Mouse (Mus musculus): ENCODE results near the gene Il27ra.
"Not testable (repeated sequence)": the region's sequence is repeated elsewhere in the genome, so short reads cannot be mapped to it uniquely, and the experiment has no call there.

DNA sequence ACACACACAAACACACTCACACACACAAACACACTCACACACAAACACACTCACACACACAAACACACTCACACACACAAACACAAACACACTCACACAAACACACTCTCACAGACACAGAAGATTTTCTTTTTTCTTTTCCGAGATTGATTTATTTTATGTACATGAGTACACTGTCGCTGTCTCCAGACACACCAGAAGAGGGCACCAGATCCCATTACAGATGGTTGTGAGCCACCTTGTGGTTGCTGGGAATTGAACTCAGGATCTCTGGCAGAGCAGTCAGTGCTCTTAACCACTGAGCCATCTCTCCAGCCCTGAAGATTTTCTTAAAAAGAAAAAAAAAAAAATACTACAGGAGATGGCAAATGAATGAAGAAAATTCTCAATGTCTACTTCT, 59.2 kb downstream of the Il27ra start:
- not testable (repeated sequence) for TF ChIP-seq POLR2A (IDR thresholded peaks at IDR 0.05; ENCODE audit: borderline replicate concordance, control insufficient read depth, low read depth, low read length); CTCF (IDR thresholded peaks at IDR 0.05; ENCODE audit: control insufficient read depth, insufficient read depth, low read length)

Measured in bone marrow, adult 2 months (tissue).